Mouse (Mus musculus): ENCODE data around the gene 9130213A22Rik.
A peak's percentile ranks its signal among the peaks of the same experiment; 100 is the strongest.
"Not testable (repeated sequence)": the region's sequence is repeated elsewhere in the genome, so short reads cannot be mapped to it uniquely, and the experiment has no call there.

The 9130213A22Rik gene

DNA sequence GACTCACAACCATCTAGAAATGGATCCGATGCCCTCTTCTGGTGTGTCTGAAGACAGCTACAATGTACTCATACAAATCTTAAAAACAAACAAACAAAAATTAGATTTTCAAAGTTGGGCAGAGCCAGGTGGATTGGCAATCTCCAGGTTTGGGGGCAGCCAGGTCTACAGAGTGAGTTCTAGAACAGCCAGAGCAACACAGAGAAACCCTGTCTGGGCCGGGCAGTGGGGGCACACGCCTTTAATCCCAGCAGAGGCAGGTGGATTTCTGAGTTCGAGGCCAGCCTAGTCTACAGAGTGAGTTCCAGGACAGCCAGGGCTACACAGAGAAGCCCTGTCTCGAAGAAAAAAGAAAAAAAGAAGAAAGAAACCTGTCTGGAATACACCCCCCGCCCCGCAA lies 28.5 kb downstream of the 9130213A22Rik start:
- not testable (repeated sequence) for DNase-seq (ENCODE audit: low spot score)

DNA sequence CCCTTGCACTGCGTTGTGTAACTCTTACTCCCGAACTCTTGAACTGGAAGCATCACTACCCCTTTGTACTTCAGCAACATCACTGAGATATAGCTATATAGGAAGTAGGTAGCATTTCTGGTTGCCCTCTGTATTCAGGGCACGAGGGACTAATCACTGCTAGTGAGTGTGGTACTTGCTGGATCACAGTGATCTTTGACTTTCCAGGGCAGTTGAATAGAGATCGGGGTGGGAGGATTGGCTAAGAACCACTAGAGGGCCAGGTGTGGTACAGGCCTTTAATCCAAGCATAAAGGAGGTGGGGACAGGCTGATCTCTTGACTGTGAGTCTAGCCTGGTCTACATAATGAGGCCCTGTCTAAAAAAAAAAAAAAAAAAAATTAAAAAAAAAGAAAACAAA lies 29.5 kb downstream of the 9130213A22Rik start:
- peak; percentile 43 for DNase-seq (ENCODE audit: low spot score)

DNA sequence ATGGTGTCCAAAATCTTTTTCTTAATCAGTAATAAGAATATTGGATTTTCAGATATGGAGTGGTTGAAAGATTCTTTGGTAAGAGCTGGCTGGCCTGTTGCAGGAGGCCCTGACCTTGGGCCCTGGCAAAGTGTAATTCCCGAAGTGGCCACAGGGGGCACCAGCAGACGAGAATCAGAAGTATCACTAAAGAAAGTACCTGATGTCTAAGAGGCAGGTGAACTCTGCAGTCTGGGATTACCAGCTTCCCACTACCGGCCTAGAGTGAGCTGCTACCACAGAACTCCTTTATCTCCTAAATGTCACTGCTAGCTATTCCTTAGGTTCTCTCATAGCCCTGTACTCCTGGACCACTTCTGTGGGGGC lies 30.0 kb downstream of the 9130213A22Rik start:
- peak; percentile 82 for DNase-seq (ENCODE audit: low spot score)

DNA sequence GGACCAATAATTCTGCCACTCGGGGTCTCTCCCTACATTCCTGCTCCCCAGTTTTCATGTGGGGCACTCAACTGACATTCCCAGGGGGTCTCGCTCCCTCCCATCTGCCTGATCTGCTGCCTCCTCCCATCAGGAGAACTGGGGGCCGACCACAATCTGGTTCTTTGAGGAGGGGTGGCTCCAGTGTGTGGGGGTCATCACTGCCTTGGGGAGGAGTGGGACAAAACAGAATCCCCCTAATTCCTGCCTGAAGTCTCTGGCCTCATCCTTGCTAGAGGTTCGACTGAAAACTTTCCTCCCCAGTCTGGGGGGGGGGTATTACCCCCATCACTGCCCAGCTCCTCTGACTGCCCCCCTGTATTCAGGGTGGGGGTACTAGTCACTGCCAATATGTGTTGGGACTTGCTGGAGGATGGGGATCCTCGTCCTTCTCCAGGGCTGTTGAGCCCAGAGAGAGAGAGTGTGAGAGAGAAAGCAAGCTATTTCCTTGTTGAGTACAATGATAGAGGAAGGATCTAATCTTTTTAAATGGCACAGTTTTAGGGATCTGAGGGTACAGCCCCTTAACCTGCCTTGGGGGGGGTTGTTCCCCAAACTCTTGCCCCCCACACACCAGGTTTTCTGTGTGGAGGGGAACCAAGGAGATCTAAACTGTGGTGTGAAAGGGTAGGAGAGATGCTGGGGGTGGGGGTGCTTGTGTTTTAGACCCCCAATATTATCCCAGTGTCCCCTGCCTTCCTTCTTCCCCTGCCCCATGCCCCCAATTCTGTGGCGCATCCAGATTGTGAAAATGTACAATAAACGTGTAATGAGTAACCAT lies 30.6 kb downstream of the 9130213A22Rik start:
- no peak for DNase-seq (ENCODE audit: low spot score)

DNA sequence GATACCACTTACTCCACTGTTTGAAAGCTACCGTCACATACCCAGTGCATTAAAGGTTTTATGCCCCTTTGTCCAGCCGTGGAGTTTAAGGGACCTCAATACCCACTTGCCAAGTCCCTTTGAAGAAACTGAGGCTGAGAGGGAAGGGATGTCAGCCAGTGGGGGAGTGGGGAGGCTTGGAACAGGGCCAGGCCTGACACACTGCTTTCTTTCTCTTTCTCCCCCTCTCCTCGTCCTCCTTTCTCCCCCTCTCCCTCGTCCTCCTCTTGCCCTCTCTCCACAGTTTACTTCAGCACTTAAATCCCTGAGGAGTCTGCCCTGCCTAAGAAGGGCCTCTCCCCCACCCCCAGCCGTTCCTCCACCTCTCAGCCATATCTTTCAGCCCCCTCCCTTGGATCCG lies 32.0 kb downstream of the 9130213A22Rik start:
- DNase-seq (ENCODE audit: low spot score) = no peak

DNA sequence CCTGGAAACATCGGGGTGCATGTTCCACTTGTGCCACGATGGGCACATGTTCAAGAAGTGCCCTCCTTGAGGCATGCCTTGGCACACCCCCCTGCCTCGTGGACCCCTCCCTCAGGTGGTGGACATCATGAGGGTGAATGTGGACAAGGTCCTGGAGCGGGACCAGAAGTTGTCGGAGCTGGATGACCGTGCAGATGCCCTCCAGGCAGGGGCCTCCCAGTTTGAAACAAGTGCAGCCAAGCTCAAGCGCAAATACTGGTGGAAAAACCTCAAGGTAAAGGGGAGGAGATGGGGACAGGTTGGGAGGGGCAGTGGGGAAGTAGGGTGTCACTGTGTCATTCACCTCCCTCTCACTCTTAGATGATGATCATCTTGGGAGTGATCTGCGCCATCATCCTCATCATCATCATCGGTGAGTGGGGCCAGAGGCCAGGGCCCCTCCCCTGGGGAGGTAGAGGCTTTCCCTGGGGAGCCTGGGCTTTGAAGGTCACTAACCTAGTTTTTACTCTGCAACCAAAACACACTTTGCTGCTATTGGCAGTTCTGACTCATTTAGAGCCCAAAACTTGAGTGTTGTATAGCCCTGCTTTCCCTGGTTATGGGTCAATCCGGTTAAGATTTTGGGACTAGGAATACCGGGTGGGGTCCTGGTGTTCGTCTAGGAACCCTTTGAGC lies 32.6 kb downstream of the 9130213A22Rik start:
- no peak for DNase-seq (ENCODE audit: low spot score)

DNA sequence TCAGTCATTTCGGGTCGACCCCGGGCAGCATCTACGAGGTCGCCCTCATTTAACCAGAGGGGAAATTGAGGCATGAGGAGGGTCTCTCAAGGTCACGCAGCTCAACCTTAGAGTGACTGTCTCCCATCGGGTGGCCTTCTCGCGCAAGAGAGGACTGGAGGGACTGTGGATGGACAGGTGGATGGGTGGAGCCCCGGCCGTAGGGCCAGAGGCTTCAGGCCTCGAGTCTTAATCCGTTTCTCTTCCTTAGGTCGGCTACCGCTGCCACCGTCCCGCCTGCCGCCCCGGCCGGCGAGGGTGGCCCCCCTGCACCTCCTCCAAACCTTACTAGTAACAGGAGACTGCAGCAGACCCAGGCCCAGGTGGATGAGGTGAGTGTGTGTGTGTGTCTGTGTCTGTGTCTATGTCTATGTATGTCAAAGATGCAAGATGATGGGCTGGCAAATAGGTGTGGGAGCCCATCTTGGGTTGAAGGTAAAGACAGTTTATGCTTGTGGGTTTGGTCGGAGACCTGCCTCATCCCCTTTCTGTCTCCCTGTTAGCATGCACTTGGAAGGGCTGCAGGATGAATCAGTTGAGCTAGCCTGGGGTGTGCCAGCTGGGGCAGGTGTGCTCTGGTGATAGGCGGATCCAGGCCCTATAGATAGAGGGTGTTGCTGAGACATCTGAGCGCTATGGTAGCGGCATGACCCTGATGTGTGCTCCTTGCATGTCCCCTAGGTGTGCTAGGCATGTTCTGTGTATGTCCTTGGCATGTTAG lies 33.4 kb downstream of the 9130213A22Rik start:
- no peak for DNase-seq (ENCODE audit: low spot score)

DNA sequence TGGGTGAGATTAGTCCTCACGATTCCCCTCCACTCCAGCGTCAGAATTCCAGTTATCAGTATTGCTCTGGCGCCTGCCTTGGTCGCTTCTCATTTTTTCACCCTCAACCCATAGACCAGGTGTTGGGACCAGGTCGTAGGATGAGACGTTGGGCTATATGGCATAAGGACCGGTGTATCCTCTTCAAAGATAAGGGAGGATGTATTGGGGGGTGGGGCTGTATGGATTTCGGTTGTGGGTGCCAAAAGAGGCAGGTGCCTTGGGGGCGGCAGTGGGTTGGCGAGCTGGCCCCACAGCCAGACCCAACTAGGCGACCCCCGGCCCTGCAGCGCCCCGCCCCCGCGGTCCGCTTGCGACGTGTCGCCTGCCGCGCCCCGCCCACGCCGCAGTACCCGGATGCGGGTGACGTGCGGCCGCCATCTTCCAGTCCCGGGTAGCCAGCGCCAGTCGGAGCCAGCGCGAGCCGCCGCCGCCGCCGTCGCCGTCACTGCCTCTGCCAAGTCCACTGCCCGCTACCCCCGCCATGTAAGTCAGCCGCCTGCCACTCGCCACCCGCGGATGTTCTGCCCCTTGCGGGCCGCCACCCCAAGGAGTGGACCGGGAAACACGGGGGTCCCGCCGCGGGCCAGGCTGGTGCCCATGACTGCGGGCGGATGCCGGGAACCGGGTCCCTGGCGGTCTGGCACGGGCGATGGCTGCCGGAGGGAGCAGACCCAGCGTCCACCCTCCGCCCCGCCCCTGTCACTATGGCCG lies 34.1 kb downstream of the 9130213A22Rik start, which contains the start of gene Vamp2:
Gene Vamp2 (plus strand): TSS at position 388 of the 753 bp plus-strand sequence.
- peak; percentile 92 for DNase-seq (ENCODE audit: low spot score)

DNA sequence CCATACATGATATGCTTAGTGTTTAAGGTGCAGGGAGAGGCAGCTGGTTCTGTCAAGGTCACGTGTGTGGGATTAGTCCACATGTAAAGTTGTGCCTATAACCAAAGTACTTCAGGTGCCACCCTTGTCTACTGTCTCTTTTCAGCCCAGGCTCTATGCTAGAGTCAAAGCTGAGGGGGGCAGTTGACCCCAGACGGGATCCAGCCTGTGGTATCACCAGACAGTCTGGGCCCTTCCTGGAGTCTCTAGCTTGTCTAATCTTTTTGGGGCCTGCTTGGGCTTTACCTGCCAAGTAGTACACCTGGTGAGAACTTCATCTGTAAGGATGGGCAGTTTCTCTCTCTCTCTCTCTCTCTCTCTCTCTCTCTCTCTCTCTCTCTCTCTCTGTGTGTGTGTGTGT lies 34.8 kb downstream of the 9130213A22Rik start:
- no peak for DNase-seq (ENCODE audit: low spot score)

DNA sequence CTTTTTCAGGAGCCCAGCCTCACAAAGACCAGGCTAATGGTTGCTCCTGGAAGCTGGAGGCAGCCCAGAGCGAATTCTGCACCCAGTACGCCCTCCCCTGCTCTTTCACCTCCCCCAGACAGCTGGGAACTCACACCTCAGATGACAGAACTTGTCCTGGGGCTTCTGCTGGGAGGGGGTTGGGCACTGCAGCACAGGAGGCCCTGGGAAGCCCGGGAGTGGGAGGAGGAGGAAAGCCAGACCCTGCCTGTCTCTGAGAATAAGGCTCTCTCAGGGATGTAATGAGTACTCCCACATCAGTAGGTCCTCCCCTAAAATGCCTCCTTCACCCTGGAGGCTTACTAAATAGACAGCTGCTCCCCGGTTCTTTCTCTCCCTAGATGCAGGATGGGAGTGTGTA lies 35.3 kb downstream of the 9130213A22Rik start:
- DNase-seq (ENCODE audit: low spot score) = peak; percentile 58

DNA sequence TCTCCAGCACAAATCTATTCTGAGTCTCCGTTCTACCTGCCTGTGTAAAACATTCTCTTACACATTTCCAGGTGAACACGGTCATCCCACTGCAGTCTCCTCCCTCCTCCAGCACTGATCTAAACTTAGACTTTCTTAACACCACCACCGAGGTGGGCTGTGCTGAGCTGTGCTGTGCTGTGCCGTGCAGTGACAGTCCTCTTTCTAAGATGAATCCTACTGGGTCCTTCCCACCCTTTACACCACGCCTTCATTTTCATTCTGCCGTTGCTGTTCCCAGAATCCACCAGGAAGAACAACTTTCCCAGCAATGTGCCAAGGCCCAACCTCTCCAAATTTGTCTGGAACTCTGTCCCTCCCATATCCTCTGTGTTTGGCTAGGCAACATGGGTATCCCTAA lies 36.0 kb downstream of the 9130213A22Rik start:
- DNase-seq (ENCODE audit: low spot score) = no peak

DNA sequence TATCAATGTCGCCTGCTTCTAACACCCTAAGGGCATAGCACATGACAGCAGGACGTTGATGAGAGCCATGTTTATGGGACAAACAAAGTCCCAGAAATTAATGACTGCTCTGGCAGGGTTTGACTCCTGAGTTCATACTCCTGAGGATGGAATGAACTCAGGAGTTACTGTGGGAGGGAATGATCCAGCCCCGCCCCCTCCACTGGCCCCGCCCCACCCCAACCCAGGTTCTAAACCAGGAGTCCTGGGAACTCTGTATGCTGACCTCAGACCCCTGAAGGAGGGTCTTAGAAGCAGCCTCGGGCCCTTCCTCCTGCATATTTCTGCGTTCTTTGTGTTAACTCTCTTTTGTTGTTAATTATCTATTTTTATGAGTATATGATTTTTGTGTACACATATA lies 36.8 kb downstream of the 9130213A22Rik start:
- no peak for DNase-seq (ENCODE audit: low spot score)

DNA sequence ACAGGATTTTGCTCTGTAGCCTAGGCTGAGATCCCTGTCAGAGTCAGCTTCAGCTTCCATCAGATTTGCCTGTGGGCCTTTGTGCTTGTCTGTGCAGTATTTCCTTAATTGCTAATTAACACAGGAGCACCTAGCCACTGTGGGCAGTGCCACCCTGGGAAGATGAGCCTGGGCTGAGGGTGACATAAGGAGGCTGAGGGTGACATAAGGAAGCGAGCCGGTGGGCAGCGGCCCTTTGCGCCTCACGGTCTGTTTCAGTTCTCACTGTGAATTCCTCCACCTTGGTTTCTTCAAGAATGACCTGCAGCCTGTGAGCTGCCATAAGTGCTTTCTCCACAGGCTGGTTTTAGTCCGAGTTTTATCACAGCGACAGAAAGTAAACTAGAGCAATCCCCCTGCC lies 40.8 kb downstream of the 9130213A22Rik start:
- no peak for DNase-seq (ENCODE audit: low spot score)

DNA sequence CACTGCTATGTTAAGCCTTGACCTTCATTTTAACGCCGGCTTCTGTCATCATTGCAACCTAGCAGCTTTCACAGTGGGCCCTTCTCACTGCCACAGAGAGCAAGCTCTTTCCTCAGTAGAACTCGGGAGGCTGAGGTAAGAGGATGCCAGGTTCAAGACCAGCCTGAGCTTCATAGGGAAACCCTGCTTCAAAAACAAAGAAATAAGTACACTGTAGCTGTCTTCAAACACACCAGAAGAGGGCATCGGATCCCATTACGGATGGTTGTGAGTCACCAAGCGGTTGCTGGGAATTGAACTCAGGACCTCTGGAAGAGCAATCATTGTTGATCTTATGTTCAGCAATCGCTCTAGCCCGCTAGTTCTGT lies 41.5 kb downstream of the 9130213A22Rik start:
- DNase-seq (ENCODE audit: low spot score) = no peak

DNA sequence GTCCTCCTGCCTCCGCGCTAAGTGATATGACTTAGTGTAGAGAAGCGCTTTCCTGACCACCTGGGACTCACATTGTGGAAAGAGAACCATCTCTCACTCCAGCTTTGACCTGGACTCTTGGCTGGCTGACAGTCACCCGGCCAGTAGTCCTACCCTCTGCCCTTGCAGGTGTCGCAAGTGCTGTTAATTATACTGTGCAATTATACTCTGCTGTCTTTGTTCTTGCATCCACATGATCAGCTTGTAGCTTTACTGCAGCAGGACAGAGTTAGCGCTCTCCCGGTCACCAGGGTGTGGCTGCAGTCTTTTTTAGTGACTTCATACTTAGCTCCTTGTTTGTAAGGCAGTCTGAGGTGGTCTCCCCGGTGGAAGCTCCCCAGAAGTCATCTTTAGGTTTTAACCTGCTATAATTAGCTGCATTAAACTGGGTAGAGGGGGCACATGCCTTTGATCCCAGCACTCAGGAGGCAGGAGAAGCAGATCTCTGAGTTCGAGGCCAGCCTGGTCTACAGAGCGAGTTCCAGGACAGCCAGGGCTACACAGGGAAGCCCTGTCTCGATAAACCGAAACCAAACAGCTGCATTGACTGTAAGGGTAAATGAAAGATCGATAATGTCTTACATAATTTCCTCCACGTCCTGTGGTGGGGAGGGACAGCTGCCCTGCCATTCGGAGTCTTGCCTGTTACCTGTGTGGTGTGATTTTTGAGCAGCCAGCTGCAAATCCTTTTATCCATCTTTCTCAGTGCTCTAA lies 42.1 kb downstream of the 9130213A22Rik start:
- no peak for DNase-seq (ENCODE audit: low spot score)

DNA sequence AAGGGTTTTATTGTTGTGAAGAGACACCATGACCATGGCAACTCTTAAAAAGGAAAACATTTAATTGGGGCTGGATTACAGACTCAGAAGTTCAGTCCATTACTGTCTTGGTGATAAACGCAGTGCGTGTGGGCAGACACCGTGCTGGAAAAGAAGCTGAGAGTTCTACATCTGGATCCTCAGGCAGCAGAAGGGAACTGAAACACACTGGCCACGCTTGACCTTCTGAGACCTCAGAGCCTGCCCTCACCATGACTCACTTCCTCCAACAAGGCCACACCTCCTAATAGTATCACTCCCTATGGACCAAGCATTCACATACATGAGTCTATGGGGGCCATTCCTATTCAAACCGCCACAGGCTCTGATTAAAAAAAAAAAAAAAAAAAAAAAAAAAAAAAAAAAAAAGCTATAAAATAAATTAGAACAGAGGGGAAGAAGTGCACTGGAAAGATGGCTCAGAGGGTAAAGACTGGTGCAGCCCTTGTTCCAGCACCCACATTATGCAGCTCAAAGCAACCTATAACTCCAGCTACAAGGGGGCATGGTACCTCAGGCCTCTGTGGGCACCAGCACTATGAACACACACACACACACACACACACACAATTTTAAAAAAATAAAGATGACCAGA lies 43.5 kb downstream of the 9130213A22Rik start:
- peak; percentile 70 for DNase-seq (ENCODE audit: low spot score)

DNA sequence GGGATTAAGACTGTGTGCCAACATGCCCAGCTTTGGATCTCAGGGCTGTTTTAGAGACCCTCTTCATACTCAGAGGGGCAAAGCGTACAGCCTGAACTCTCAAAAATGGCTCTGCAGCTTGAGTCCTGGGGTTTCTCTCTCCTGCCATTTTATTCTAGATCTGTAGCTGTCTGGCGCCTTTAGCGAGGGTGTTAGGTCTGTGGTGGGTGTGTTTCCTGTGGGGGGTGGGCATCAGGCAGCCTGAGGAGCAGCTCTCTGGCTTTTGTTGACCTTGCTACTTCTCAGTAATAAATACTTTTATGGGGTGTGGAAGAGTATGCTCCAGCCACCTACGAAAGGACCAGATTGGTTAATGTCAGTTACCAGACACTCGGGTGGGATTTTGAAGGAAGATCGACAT lies 44.3 kb downstream of the 9130213A22Rik start:
- no peak for DNase-seq (ENCODE audit: low spot score)

DNA sequence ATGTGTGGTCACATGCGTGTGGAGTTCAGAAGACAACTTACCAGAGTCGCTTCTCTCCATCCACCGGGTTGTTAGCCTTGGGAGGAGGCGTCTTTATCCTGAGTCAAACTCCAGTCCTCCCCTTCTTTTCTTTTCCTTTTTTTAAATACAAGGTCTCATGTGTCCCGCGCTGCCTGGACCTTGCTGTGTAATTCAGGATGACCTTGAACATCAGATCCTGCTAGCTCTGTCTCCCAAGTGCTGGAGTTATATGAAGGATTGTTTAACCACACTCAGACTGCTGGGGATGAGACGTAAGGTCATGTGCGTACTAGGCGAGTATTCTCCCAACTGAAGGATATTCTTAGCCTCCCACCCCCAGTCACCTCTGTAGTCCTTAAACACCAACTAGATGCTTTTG lies 45.1 kb downstream of the 9130213A22Rik start:
- DNase-seq (ENCODE audit: low spot score) = no peak

DNA sequence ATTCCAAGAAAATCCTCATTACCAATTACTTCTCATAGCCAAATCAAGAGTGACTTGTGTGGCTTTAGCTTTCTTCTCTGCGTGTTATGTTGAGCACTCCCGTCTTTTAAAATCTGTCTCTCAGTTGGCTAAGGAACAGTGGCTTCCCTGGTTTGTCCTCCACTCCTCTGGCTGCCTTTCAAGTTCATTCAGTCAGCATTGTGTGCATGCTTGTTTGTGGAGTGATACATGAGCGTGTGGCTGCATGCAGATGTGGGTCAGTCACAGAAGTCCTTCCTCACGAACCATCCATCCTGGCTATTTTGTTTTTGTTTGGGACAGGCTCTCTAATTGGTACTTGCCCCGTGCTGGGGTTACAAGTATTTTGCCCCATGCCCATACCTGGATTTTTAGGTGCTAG lies 45.8 kb downstream of the 9130213A22Rik start:
- no peak for DNase-seq (ENCODE audit: low spot score)

DNA sequence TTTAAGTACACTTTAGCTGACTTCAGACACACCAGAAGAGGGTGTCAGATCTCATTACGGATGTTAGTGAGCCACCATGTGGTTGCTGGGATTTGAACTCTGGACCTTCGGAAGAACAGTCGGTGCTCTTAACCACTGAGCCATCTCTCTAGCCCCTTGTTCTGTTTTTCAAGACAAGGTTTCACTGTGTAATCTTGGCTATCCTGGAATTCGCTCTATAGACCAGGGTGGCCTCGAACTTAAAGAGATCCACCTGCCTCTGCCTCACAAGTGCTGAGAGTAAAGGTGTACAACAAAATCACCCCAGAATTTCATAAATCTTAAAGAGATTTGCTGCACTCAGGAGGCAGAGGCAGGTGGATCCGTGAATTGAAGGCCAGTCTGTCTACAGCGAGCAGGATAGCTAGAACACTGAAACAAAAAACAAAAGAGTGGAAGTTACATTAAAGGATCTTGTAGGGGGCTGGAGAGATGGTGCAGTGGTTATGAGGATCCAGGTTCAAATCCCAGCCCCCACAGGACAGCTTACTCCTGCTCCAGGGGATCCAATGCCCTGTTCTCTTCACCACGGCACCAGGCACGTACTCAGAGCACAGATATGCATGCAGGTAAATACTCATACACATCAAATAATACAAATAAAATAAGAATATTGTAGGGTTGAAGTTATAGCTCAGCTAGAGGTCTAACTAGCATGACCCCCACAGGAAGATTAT lies 46.5 kb downstream of the 9130213A22Rik start:
- DNase-seq (ENCODE audit: low spot score) = no peak

DNA sequence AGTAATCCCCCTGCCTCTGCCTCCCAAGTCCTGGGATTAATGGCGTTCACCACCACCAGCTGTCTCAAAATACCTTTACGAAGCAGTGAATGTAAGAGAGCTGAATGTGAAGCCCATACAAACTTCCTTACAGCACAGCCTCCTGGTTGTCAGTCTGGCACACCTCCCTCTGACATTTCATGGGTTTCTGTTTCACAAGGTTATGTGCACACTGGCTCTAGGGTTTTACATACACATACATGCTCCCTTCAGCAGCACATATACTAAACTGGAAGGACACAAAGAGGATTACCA lies 47.7 kb downstream of the 9130213A22Rik start:
- DNase-seq (ENCODE audit: low spot score) = no peak

Data from MN1 (cell line).